Mouse (Mus musculus) myocyte (in vitro differentiated cells): ENCODE data around the gene March7. TPM values are rescaled to one million over a fixed set of nuclear protein-coding genes. Genes with fewer than 3 reads are reported as not detected.

Experiments used
- H3K27me3 ChIP-seq: one replicate; pipeline ENCODE4 v1.6.1; 2011; ENCODE audit not compliant: control insufficient read depth, insufficient read depth, insufficient read length
- H3K36me3 ChIP-seq: one replicate; pipeline ENCODE4 v1.6.1; 2011; ENCODE audit not compliant: control insufficient read depth, insufficient read depth
- H3K4me2 ChIP-seq: one replicate; pipeline ENCODE4 v1.6.1; 2011; ENCODE audit warnings: low read depth, control low read depth
- H3K4me3 ChIP-seq: one replicate; pipeline ENCODE4 v1.5.1; 2011; ENCODE audit warnings: mild to moderate bottlenecking, control low read depth, moderate library complexity
- H3K79me2 ChIP-seq: one replicate; pipeline ENCODE4 v1.6.1; 2011; ENCODE audit not compliant: control insufficient read depth, insufficient read depth
- H3ac ChIP-seq: one replicate; pipeline ENCODE4 v1.6.1; 2011; ENCODE audit not compliant: control insufficient read depth, insufficient read length
- CEBPB ChIP-seq: IDR thresholded peaks from 2 replicates; pipeline ENCODE4 v1.6.1; 2011; ENCODE audit warnings: mild to moderate bottlenecking, moderate library complexity; ENCODE audit not compliant: poor library complexity, insufficient read depth, severe bottlenecking
- E2F4 ChIP-seq: IDR thresholded peaks from one replicate; pipeline ENCODE4 v1.6.1; 2011; ENCODE audit warnings: mild to moderate bottlenecking, control low read depth, moderate library complexity; ENCODE audit not compliant: insufficient read depth
- MAX ChIP-seq: IDR thresholded peaks from one replicate; pipeline ENCODE4 v1.6.1; 2011; ENCODE audit warnings: low read depth, mild to moderate bottlenecking, control low read depth
- MYOD1 ChIP-seq, 3 experiments: IDR thresholded peaks; one replicate each; pipeline ENCODE4 v1.6.1; 2011; ENCODE audit warnings: control low read depth in 2 of 3, low read depth in 2 of 3, mild to moderate bottlenecking in 2 of 3, moderate library complexity in 1 of 3; ENCODE audit not compliant: insufficient read length in 2 of 3, control insufficient read depth in 1 of 3
- MYOG ChIP-seq, 3 experiments: IDR thresholded peaks; one replicate each; pipeline ENCODE4 v1.6.1; 2011; ENCODE audit warnings: control low read depth in 2 of 3, low read depth in 2 of 3, mild to moderate bottlenecking in 2 of 3; ENCODE audit not compliant: insufficient read length in 2 of 3, control insufficient read depth in 1 of 3, insufficient read depth in 1 of 3
- POLR2A ChIP-seq: IDR thresholded peaks from one replicate; pipeline ENCODE4 v1.6.1; 2011; ENCODE audit warnings: low read depth, mild to moderate bottlenecking, control low read depth, moderate library complexity; ENCODE audit not compliant: insufficient read length
- POLR2AphosphoS2 ChIP-seq: IDR thresholded peaks from one replicate; pipeline ENCODE4 v1.6.1; 2011; ENCODE audit warnings: low read depth, control low read depth; ENCODE audit not compliant: insufficient read length
- REST ChIP-seq: IDR thresholded peaks from one replicate; pipeline ENCODE4 v1.6.1; 2011; ENCODE audit warnings: mild to moderate bottlenecking, control low read depth, moderate library complexity; ENCODE audit not compliant: insufficient read depth, insufficient read length
- SRF ChIP-seq: IDR thresholded peaks from one replicate; pipeline ENCODE4 v1.6.1; 2011; ENCODE audit warnings: low read depth; ENCODE audit not compliant: control insufficient read depth, insufficient read length
- TCF12 ChIP-seq: IDR thresholded peaks from one replicate; pipeline ENCODE4 v1.6.1; 2011; ENCODE audit warnings: mild to moderate bottlenecking, control low read depth; ENCODE audit not compliant: poor library complexity, insufficient read depth, severe bottlenecking
- TCF3 ChIP-seq: IDR thresholded peaks from one replicate; pipeline ENCODE4 v1.6.1; 2011; ENCODE audit warnings: low read depth, control low read depth; ENCODE audit not compliant: insufficient read length
- USF1 ChIP-seq: IDR thresholded peaks from one replicate; pipeline ENCODE4 v1.6.1; 2011; ENCODE audit warnings: low read depth, mild to moderate bottlenecking, control low read depth, moderate library complexity
- polyA plus RNA-seq: library from polyadenylated mRNA; unstranded; fragments of >200 nt; fragmentation: generic; extraction: Trizol; gene quantifications from one replicate; pipeline ENCODE4 v1.2.1, GENCODE M21; 2012; ENCODE audit warnings: missing spikeins

March7 gene
- polyA plus RNA-seq, 1 experiment = 9.8 TPM

GRCm38 (mm10) chr2:60282625-60283024 lies 72.9 kb downstream of the March7 start:
- Histone ChIP-seq H3K27me3 (peaks cover 8% of the 10 kb centered on the region), H3K4me2 (no peak overlapping the region), H3K79me2 (no peaks in the 10 kb centered on the region), H3K4me3 (no peak overlapping the region), H3K36me3 (no peaks in the 10 kb centered on the region), H3ac (no peak overlapping the region)
- no peak for TF ChIP-seq MYOG (IDR thresholded peaks at IDR 0.05; ENCODE audit: control insufficient read depth in 1 of 3, insufficient read depth in 1 of 3, insufficient read length in 2 of 3, low read depth in 2 of 3)
- TF ChIP-seq POLR2A = no peak
- TF ChIP-seq E2F4 = no peak
- no peak for TF ChIP-seq CEBPB
- TF ChIP-seq REST = no peak
- TF ChIP-seq POLR2AphosphoS2 = no peak

GRCm38 (mm10) chr2:60283208-60283750 lies 73.6 kb downstream of the March7 start:
- no peak overlapping the region for H3K4me3 ChIP-seq
- peak overlapping the region; percentile 15 for H3K4me2 ChIP-seq
- no peaks in the 10 kb centered on the region for H3K79me2 ChIP-seq
- peaks cover 8% of the 10 kb centered on the region for H3K27me3 ChIP-seq
- TF ChIP-seq CEBPB (no peak), MYOD1 (IDR thresholded peaks at IDR 0.05; ENCODE audit: control insufficient read depth in 1 of 3, insufficient read length in 2 of 3, low read depth in 2 of 3) (no peak), REST (no peak), MAX (no peak), E2F4 (no peak), USF1 (no peak), SRF (no peak), POLR2A (no peak)
- no peak overlapping the region for H3ac ChIP-seq
- H3K36me3 ChIP-seq = no peaks in the 10 kb centered on the region

DNA sequence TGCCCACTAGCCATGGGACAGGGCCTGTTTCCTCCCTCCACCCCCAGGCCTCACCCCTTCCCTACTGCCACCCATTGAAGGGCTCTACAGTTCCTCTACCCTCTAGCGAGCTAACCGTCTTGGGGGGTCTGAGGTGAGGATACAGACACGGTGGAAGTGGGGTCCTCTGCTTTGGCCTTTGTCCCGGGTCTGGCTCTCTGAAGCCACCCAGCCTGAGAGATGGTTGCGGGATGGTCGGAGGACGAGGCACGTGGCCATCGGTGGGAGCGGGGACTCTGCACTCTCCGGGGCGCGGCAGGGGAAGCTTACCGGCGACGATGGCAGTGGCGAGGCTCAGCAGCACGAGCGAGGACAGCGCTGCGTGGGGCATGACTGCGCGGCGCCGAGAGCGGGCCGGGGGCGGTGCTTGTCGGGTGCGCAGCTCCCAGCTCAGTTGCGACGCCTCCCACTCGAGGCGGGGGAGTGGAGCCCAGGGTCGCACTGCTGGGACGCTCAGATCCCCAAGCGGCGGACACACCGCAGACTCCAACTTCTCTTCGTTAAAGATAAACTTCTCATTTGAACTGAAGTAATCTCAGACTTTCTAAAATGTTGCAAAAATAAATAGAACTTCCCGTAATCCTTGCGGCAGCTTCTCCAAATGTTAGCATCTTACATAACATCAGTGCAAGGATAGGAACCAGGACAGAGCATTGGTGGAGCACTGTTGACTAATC lies 74.2 kb downstream of the March7 start:
- no peaks in the 10 kb centered on the region for H3K79me2 ChIP-seq
- no peak overlapping the region for H3ac ChIP-seq
- no peak overlapping the region for H3K4me3 ChIP-seq
- TF ChIP-seq REST = peak; percentile 2
- no peak for TF ChIP-seq CEBPB
- no peak for TF ChIP-seq POLR2AphosphoS2
- peak; percentile 46 for TF ChIP-seq POLR2A
- TF ChIP-seq USF1 = no peak
- TF ChIP-seq MYOG (IDR thresholded peaks at IDR 0.05; ENCODE audit: control insufficient read depth in 1 of 3, insufficient read depth in 1 of 3, insufficient read length in 2 of 3, low read depth in 2 of 3) = no peak
- TF ChIP-seq E2F4 = no peak
- no peaks in the 10 kb centered on the region for H3K36me3 ChIP-seq
- H3K4me2 ChIP-seq = peak overlapping the region; percentile 15
- H3K27me3 ChIP-seq = peaks cover 8% of the 10 kb centered on the region

DNA sequence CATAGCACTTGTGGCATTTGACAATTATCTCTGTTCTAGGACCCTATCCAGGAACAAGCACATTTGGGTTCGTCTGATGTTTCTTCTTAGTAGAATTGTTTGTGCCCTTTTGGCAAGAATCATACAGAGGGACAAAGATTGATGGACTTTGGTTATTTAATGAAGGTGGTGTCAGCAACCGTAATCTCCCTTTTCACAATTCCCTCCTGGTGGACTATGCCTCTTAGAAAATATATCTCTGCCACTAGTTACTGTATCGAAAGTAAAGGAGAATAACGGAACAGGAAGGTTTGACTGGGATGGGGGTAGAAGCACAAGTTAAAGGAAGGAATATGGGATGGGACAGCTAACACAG lies 74.8 kb downstream of the March7 start, which contains the start of gene Cd302:
Gene Cd302, minus strand, starts transcription at position 22 of the 355 bp plus-strand sequence.
- H3K27me3 ChIP-seq = peaks cover 8% of the 10 kb centered on the region
- H3K4me2 ChIP-seq = peak within 1 kb of the TSS; percentile 15
- H3K4me3 ChIP-seq = no peak within 1 kb of the TSS
- H3K79me2 ChIP-seq = no peaks in the 10 kb centered on the region
- H3ac ChIP-seq = no peak within 1 kb of the TSS
- TF ChIP-seq MAX = no peak
- no peak for TF ChIP-seq SRF
- TF ChIP-seq POLR2A = no peak
- TF ChIP-seq MYOG (IDR thresholded peaks at IDR 0.05; ENCODE audit: control insufficient read depth in 1 of 3, insufficient read depth in 1 of 3, insufficient read length in 2 of 3, low read depth in 2 of 3) = no peak
- no peak for TF ChIP-seq TCF3
- no peak for TF ChIP-seq REST
- H3K36me3 ChIP-seq = no peaks in the 10 kb centered on the region

GRCm38 (mm10) chr2:60285107-60285617 lies 75.5 kb downstream of the March7 start:
- TF ChIP-seq USF1 (no peak), SRF (no peak), POLR2A (no peak), E2F4 (no peak), MYOD1 (IDR thresholded peaks at IDR 0.05; ENCODE audit: control insufficient read depth in 1 of 3, insufficient read length in 2 of 3, low read depth in 2 of 3) (no peak), TCF3 (no peak), POLR2AphosphoS2 (no peak), MAX (no peak), CEBPB (no peak), MYOG (IDR thresholded peaks at IDR 0.05; ENCODE audit: control insufficient read depth in 1 of 3, insufficient read depth in 1 of 3, insufficient read length in 2 of 3, low read depth in 2 of 3) (no peak), TCF12 (no peak), REST (no peak)
- peaks cover 8% of the 10 kb centered on the region for H3K27me3 ChIP-seq
- no peak overlapping the region for H3K4me3 ChIP-seq
- no peaks in the 10 kb centered on the region for H3K36me3 ChIP-seq
- H3ac ChIP-seq = no peak overlapping the region
- H3K79me2 ChIP-seq = no peaks in the 10 kb centered on the region
- H3K4me2 ChIP-seq = no peak overlapping the region
